Mouse (Mus musculus) cortical plate, adult 2 months (tissue): Measurements from ENCODE around the gene Trp53i11.

Experiments used
- CTCF ChIP-seq: fragments of 200-500 bp; IDR thresholded peaks from 2 replicates; pipeline ENCODE4 v1.5.1; 2011; ENCODE audit warnings: mild to moderate bottlenecking, control low read depth, low read length; ENCODE audit not compliant: insufficient read depth; ENCODE audit errors: extremely low read depth
- POLR2A ChIP-seq: fragments of 200-500 bp; IDR thresholded peaks from 2 replicates; pipeline ENCODE4 v1.6.1; 2011; ENCODE audit warnings: mild to moderate bottlenecking, low read length, control low read depth; ENCODE audit not compliant: insufficient read depth; ENCODE audit errors: extremely low read depth

GRCm38 (mm10) chr2:93176193-93176798, 11.1 kb upstream of the Trp53i11 start:
- TF ChIP-seq CTCF (no peak), POLR2A (no peak)
